Mouse (Mus musculus): ENCODE results near the gene Olfr1160.
"Not testable (repeated sequence)": the region's sequence is repeated elsewhere in the genome, so short reads cannot be mapped to it uniquely, and the experiment has no call there.

The Olfr1160 gene

GRCm38 (mm10) chr2:88007515-88008318 lies at the start of gene Olfr1160:
Gene Olfr1160 (minus strand): TSS chr2:88008268.
- DNase-seq = no peak

- DNase-seq = no peak
Observed at GRCm38 (mm10) chr2:88051029-88051428, 43.0 kb upstream of the Olfr1160 start, which contains the start of gene Olfr1162. Gene Olfr1162 (minus strand): TSS chr2:88051129.

GRCm38 (mm10) chr2:88037599-88037998 lies 29.5 kb upstream of the Olfr1160 start, which contains the start of gene Olfr73:
Gene Olfr73 (minus strand): TSS chr2:88037699.
- DNase-seq = no peak

- not testable (repeated sequence) for DNase-seq
Observed at GRCm38 (mm10) chr2:88022474-88022873, 14.4 kb upstream of the Olfr1160 start, which contains the start of gene Olfr1161. Gene Olfr1161 (plus strand): TSS chr2:88022774.

GRCm38 (mm10) chr2:87989813-87990212 lies 18.3 kb downstream of the Olfr1160 start, which contains the start of gene Olfr1158:
Gene Olfr1158 (plus strand): TSS chr2:87990113.
- DNase-seq = no peak

GRCm38 (mm10) chr2:87974563-87974962 lies 33.5 kb downstream of the Olfr1160 start, which contains the start of gene Olfr74:
Gene Olfr74 (minus strand): TSS chr2:87974663.
- no peak for DNase-seq

GRCm38 (mm10) chr2:87968199-87968598 lies 39.9 kb downstream of the Olfr1160 start, which contains the start of gene Olfr1157:
Gene Olfr1157 (minus strand): TSS chr2:87968299.
- DNase-seq = no peak

- DNase-seq = no peak
Observed at GRCm38 (mm10) chr2:87953000-87953399, 55.1 kb downstream of the Olfr1160 start, which contains the start of gene Olfr1156. Gene Olfr1156 (minus strand): TSS chr2:87953100.
